Mouse (Mus musculus) G1E (cell line): ENCODE results near the gene Ttbk2. TPM values are rescaled to one million over a fixed set of nuclear protein-coding genes. Genes with fewer than 3 reads are reported as not detected.
A peak's percentile ranks its signal among the peaks of the same experiment; 100 is the strongest.

Experiments
- ATAC-seq: 2 replicates; pipeline ENCODE4 v1.8.0; 2016; ENCODE audit warnings: mild to moderate bottlenecking; ENCODE audit not compliant: insufficient number of reproducible peaks, poor library complexity, low FRiP score, severe bottlenecking; ENCODE audit errors: extremely low read depth
- DNase-seq: peaks from one replicate; pipeline ENCODE4 v3.0.0; 2012; ENCODE audit warnings: low spot score
- H3K27me3 ChIP-seq: 2 replicates; pipeline ENCODE4 v1.6.1; 2012; ENCODE audit warnings: mild to moderate bottlenecking, low read length, inconsistent platforms; ENCODE audit not compliant: insufficient read depth
- H3K36me3 ChIP-seq: replicated peaks from 2 replicates; pipeline ENCODE3; 2012; ENCODE audit warnings: mild to moderate bottlenecking, inconsistent platforms
- H3K4me1 ChIP-seq: 2 replicates; pipeline ENCODE4 v1.6.1; 2012; ENCODE audit warnings: low read depth, low read length, inconsistent platforms, mixed read lengths; ENCODE audit not compliant: insufficient read depth
- H3K4me3 ChIP-seq: 2 replicates; pipeline ENCODE4 v1.5.1; 2012; ENCODE audit warnings: low read depth, mild to moderate bottlenecking, inconsistent platforms, low read length, moderate library complexity, mixed read lengths
- H3K9me3 ChIP-seq: replicated peaks from 2 replicates; pipeline ENCODE4 v1.6.1; 2012; ENCODE audit warnings: inconsistent platforms
- CTCF ChIP-seq: IDR thresholded peaks from 2 replicates; pipeline ENCODE4 v1.5.1; 2012; ENCODE audit warnings: low read depth, low read length, inconsistent platforms, mixed read lengths
- GATA1 ChIP-seq: IDR thresholded peaks from 2 replicates; pipeline ENCODE4 v1.6.1; 2012; ENCODE audit warnings: borderline replicate concordance, low read length, inconsistent platforms, mixed read lengths
- GATA2 ChIP-seq: IDR thresholded peaks from 2 replicates; pipeline ENCODE4 v1.6.1; 2012; ENCODE audit warnings: low read depth, low read length, inconsistent platforms, borderline replicate concordance
- POLR2AphosphoS5 ChIP-seq: IDR thresholded peaks from 2 replicates; pipeline ENCODE4 v1.6.1; 2012; ENCODE audit warnings: low read depth, low read length, inconsistent platforms; ENCODE audit not compliant: insufficient replicate concordance
- TAL1 ChIP-seq: conservative IDR thresholded peaks from 2 replicates; pipeline ENCODE4 v1.6.1; 2012; ENCODE audit warnings: low read depth, low read length, inconsistent platforms, mixed read lengths
- polyA plus RNA-seq: library from polyadenylated mRNA; stranded (reverse); fragments of >175 nt; gene quantifications from 2 replicates; pipeline ENCODE4 v1.2.3, GENCODE M21; 2012
- total RNA-seq, 2 experiments: library from RNA; stranded (forward) in 1 of 2; stranded (reverse) in 1 of 2; fragments of 200-1000 nt in 1 of 2; fragments of >200 nt in 1 of 2; fragmentation: Nextera tagmentation in 1 of 2; gene quantifications; 2 replicates each; pipeline ENCODE4 v1.2.3; 2014 to 2017

Ttbk2 gene
- total and polyA plus RNA-seq, 3 experiments: 5.8 to 8.4 (median 7.1) TPM

GRCm38 (mm10) chr2:120729775-120730585, 120.4 kb downstream of the Ttbk2 start:
- H3K4me1 ChIP-seq: peaks cover 54% of the 10 kb centered on the region
- ATAC-seq (no peak), DNase-seq (peak; percentile 30)
- H3K9me3 ChIP-seq: no peaks in the 10 kb centered on the region
- H3K27me3 ChIP-seq: no peaks in the 10 kb centered on the region
- H3K36me3 ChIP-seq: peaks cover 55% of the 10 kb centered on the region
- peak overlapping the region; percentile 100 for H3K4me3 ChIP-seq
- no peak for TF ChIP-seq CTCF
- no peak for TF ChIP-seq GATA1
- TF ChIP-seq POLR2AphosphoS5: no peak
- TF ChIP-seq TAL1: no peak
- no peak for TF ChIP-seq GATA2

GRCm38 (mm10) chr2:120724176-120724575, 126.2 kb downstream of the Ttbk2 start:
- Histone ChIP-seq H3K4me3 (no peak overlapping the region), H3K27me3 (no peaks in the 10 kb centered on the region), H3K9me3 (no peaks in the 10 kb centered on the region), H3K4me1 (peaks cover 43% of the 10 kb centered on the region), H3K36me3 (peaks cover 98% of the 10 kb centered on the region)
- TF ChIP-seq POLR2AphosphoS5: no peak
- no peak for TF ChIP-seq GATA2
- no peak for TF ChIP-seq GATA1
- TF ChIP-seq TAL1: no peak
- no peak for TF ChIP-seq CTCF
- DNase-seq (no peak), ATAC-seq (no peak)

GRCm38 (mm10) chr2:120723621-120724020, 126.8 kb downstream of the Ttbk2 start:
- no peak for DNase-seq
- Histone ChIP-seq H3K4me1 (peaks cover 40% of the 10 kb centered on the region), H3K9me3 (no peaks in the 10 kb centered on the region), H3K36me3 (peaks cover 98% of the 10 kb centered on the region), H3K27me3 (no peaks in the 10 kb centered on the region), H3K4me3 (no peak overlapping the region)
- ATAC-seq: no peak
- no peak for TF ChIP-seq GATA2
- no peak for TF ChIP-seq TAL1
- no peak for TF ChIP-seq POLR2AphosphoS5

- H3K4me1 ChIP-seq: peaks cover 33% of the 10 kb centered on the region
- H3K27me3 ChIP-seq: no peaks in the 10 kb centered on the region
- H3K36me3 ChIP-seq: peaks cover 98% of the 10 kb centered on the region
- no peak for DNase-seq
- no peaks in the 10 kb centered on the region for H3K9me3 ChIP-seq
- ATAC-seq: no peak
- H3K4me3 ChIP-seq: no peak overlapping the region
- TF ChIP-seq TAL1: no peak
- TF ChIP-seq GATA1: no peak
- TF ChIP-seq CTCF: no peak
- no peak for TF ChIP-seq POLR2AphosphoS5
Observed at GRCm38 (mm10) chr2:120722491-120722890, 127.9 kb downstream of the Ttbk2 start.

DNA sequence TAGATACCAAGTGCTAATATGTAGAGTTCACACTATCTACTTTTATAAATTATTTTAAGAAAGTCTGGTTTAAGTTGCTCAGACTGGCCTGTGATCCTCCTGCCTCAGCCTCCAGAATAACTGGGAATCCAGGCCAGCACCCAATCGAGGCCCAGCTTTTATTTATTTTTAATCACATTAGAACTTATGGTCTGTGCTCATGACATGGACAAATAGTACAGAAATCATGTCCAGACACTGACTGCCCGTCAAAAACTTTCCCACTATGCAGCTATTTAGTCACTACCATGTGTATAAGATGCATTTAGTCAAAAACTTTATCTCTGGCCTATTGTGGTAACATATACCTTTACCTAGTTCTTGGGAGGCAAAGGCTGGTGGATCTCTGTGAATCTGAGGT, 128.5 kb downstream of the Ttbk2 start:
- no peak for DNase-seq
- H3K4me1 ChIP-seq: peaks cover 28% of the 10 kb centered on the region
- no peaks in the 10 kb centered on the region for H3K9me3 ChIP-seq
- ATAC-seq: no peak
- no peak overlapping the region for H3K4me3 ChIP-seq
- H3K27me3 ChIP-seq: no peaks in the 10 kb centered on the region
- no peak for TF ChIP-seq CTCF
- no peak for TF ChIP-seq GATA2
- TF ChIP-seq POLR2AphosphoS5: no peak
- TF ChIP-seq GATA1: no peak
- no peak for TF ChIP-seq TAL1
- peaks cover 98% of the 10 kb centered on the region for H3K36me3 ChIP-seq

DNA sequence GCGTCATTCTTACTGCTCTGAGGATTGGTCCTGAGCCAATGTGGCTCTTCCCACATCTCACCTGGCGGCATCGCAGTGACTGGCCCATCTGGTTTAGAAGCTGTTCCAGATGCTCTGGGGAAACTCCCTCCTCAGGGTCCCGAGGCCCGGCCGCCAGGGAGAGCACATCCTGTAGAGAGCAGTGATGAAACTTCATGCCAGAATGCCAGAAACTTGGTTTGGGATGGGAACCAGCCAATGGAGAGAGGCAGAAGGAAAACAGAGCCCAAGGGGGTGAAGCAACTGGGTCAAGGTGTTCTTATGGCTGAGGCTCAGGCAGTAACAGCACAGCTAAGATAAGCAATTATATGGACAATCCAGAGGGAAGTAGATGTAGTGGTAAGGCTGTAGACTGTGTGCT, 129.6 kb downstream of the Ttbk2 start:
- no peaks in the 10 kb centered on the region for H3K9me3 ChIP-seq
- no peak for TF ChIP-seq GATA1
- no peak for TF ChIP-seq CTCF
- no peak for TF ChIP-seq TAL1
- TF ChIP-seq POLR2AphosphoS5: no peak
- H3K4me3 ChIP-seq: no peak overlapping the region
- H3K27me3 ChIP-seq: no peaks in the 10 kb centered on the region
- peaks cover 21% of the 10 kb centered on the region for H3K4me1 ChIP-seq
- DNase-seq (no peak), ATAC-seq (no peak)
- H3K36me3 ChIP-seq: peaks cover 98% of the 10 kb centered on the region
